Mouse (Mus musculus) layer of hippocampus, adult 9-11 months (tissue): ENCODE measurements around the gene Tmbim4.
A peak's percentile ranks its signal among the peaks of the same experiment; 100 is the strongest.

Experiments used
- DNase-seq: peaks from one replicate; pipeline ENCODE4 v3.0.0; 2022

Gene Tmbim4

DNA sequence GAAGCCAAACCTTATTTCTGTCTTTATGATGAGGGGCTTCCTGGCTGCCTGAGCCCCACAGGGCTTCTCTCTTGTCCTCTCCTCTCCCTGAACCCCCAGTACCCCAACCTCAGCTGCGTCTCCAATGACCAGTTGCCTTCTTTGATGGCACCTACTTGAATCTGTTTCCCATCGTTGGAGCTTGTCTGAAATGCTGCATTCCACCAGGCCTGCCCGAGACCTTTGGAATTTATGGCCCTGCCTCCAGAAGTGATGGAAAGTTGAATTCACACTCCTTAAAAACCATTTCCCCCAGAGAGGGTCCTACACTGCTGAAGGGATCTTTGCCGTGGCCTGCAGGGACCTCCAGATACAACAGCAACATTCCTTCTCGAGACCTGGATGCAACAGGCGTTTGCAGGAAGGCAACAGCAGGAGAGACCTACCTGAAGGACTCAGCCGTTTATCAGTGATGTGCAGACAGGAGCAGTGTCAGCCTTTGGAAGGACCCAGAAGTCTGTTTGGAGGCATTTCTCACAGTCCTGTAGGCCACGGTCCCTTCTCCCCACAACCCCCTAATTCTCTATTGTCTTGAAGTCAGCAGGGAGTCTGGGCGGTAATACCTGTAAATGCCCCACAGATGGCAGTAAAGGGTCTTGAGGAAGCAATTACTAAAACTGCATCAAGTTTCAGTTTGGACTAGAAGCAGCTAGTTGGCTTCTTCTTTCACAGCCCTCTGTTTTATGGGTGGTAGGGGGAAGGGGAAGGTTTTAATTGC is 45.8 kb downstream of the Tmbim4 start:
- peak; percentile 49 for DNase-seq

DNA sequence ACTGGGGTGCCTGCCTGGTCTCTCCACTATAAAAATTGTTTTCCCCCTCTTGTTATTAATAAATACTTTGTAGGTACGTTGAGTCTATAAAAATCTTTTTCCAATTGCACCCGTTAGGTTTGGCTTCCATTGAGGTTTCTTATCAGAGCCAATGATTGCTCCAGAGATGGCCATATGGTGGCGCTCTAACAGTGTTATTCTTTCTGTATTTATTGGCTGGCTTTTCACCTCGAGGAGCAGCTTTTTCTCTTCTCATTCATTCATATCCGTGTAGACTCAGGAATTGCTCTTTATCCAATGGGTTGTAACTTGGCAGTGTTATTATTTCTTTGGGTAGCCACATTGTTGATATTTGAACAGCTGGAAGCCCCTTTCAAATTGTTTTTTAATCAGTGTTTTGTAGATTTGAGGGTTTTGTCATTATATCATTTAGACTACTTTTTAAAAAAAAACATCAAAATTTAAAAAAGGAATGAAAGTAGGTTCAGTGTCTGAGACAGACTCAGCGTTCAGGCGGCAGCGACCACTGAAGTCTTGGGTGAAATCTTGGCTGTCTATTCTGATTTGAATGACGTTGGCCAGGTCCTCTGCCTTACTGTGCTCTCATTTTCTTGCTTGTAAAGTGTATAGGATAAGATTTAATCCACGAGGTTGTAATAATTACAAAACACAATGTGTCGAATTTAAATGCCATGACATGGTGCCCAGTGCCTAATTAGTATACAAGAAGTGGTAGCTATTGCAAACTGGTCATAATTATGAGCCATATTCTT is 49.7 kb downstream of the Tmbim4 start:
- no peak for DNase-seq

DNA sequence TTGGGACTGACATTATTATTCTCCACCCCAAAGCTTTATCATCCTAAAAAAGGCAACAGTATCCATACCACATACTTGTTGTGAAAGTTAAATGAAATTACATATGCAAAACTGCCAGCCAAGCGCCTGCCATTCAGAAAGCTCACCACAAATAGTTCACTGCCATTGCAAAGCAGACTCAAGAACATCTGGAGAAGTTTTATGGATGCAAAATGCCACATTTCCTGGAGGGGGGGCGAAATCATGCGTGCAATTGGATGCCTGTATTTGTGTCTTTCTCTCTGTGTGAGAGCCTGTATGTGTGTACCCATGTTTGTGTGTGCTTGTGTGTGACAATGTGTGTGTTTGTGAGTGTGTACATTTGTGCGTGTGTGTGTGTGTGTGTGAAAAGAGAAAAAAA is 50.4 kb downstream of the Tmbim4 start:
- no peak for DNase-seq

DNA sequence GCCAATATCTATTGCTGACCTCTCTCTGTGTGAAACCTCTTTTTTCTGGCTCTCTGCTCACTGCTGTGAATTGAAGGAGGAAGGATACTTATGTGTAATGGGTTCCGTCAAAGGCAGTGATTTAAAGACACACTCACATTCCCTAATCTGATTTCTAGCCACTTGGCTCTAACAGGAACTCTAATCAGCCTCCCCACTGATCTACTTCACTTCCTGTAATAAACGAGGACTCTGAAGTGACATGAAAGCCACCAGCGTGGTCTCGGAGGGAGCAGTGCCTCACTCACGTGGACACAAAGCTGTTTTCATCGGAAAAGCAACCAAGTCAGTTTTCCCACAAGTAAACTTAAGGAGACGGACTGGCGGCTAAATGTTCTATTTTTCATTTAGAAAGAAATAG is 51.4 kb downstream of the Tmbim4 start:
- no peak for DNase-seq

DNA sequence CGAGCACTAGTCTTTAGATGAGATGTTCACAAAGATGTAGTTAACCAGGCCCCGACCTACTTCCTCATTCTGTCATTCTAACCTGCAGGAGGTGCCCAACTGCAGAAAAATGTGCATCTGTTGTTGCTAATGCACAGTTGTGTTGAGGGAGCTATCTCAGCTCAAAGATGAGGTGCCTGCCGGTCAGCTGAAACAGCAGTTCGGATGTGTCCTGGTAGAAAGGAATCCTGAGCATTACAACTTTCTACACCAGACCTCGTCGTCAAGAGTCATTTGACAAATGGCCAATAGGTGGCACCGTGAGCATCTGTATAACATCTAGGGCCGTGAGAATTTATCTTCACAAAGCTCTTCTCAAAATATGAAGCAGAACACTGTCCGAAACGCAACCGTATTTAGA is 55.8 kb downstream of the Tmbim4 start:
- DNase-seq = peak; percentile 31

DNA sequence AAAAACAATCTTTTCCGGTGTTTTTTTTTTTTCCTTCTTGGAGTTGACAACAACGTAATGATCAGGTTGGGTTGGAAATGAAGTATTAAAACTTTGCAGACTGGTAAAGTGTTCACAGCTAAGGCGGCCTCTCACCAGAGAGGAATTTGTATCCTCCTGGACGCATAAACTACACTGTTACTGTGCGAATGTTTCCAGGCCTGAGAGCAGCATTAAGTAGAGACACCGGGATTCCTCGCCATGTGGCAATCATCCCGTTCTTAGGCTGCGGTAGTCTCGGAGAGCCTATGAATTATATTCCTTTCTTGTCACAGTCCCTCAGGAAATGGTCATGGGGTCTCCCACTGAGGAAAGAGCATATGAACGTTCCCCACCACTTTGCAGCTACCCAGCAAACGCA is 66.4 kb downstream of the Tmbim4 start:
- no peak for DNase-seq

DNA sequence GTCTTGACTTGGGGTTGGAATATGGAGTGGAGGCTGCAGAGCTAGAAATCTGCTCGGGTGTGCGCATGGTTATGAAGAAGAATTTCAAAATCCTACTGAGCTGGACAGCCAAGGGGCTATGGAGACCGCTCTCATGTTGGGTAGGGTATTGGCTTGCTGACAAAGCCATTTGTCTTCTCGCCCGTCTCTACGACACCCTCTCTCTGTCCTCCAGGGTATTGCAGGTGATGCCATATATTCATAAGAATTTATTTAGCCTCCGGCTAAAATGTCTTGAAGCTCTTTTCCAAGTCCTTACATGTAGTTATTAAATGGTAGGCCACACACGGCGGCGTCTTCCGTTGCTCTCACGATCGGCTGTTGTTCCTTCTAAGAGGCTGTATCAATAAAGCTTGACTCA is 68.6 kb downstream of the Tmbim4 start:
- no peak for DNase-seq

DNA sequence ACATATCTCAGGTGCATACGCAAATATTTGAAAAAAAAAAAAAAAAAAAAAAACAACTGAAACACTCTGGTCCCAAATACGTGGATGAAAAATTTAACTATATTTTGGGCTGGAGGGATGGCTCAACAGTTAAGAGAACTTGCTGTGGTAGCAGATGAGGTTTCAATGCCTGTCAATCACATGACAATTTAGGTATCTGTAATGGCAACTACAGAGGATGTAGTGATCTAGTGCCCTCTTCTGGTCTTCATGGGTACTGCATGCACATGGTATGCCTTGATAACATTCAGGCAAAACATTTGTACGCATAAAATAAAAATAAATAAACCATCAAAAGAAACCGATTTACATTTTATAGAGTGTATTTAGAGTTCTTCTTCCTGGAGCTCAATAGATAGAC is 69.4 kb downstream of the Tmbim4 start:
- DNase-seq = no peak

DNA sequence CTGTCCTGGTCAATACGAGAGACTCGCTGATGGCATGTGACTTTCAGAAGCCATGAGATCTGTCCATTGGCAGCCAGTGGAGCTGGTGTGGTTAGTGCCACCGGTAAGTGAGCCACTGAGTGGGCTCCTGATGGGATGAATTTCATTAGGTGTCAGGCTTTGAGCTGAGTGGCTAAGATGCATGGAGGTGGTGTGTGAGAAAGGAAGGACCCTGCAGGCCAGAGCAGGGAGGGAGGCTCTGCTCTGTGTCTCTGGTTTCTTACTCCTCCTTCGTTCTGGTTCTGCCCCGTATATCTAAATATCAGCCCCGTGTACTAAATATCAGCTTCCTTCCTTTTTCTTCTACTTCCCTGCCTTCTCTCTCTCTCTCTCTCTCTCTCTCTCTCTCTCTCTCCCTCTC is 69.9 kb downstream of the Tmbim4 start:
- DNase-seq = no peak

DNA sequence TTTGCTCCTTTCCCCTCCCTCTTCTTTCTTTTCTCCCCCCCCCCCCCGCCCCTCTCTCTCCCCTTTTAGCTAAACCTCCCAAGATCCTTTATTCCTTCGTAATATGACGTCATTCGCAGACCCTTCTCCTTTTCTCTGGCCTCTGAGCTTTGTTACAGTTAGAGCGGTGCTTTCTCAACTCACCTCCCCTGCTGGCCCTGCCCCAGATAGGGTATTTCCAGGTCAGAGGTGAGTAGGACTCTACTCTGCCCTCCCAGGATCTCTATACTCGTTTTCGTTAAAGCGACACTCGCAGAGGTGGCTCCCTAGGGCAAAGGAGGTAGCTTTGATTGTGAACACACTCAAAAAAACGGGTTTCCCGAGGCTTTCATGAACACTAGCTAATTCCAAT is 70.5 kb downstream of the Tmbim4 start:
- DNase-seq = no peak

DNA sequence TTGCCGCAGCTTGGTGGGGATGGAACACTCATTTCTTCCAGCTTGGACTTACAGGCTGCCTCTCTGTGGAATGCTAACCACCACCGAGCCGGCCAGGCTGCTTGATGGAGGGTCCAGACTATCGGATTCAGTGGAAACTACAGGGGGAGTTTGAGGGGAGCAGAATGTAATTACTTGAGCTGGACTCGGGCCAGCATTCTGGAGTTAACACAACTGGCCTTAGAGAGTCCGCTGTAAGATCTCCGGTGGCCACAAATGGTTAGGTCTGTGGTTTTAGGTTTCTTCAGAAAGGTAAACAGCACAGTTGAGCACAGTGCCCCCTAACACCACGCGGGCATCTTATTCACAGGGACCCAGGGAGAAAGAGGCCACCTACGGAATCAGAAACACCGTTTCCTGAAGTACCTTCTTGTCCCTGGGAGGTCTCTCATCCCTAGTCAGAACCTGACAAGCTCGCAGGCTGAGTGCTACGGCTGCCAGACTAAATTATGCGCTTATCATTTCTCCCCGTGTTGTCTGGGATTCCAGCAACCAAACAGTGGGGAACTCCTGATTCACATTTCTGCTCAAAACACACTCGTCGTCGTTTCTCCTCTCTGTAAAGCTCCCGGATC is 71.0 kb downstream of the Tmbim4 start:
- no peak for DNase-seq

DNA sequence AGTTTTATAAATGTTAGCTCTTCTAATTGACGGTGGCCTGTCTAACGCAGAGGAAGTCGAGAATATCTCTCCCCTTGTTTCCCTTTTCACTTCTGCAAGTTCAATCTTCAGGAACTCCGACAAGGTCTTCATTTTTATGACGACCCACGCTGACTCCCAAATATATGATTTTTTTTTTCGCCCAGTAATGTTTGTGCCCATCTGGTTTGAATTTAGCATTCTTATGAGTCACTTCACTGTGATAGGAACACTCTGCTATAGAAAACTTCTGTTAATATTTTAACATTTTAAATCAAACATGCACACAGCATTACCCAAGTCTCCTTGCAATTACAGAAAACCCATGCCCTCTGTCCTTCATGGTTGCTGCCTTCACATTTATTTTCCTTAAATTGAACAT is 71.9 kb downstream of the Tmbim4 start:
- no peak for DNase-seq
